Mouse (Mus musculus): ENCODE data around the gene Exd2.

Exd2 gene

DNA sequence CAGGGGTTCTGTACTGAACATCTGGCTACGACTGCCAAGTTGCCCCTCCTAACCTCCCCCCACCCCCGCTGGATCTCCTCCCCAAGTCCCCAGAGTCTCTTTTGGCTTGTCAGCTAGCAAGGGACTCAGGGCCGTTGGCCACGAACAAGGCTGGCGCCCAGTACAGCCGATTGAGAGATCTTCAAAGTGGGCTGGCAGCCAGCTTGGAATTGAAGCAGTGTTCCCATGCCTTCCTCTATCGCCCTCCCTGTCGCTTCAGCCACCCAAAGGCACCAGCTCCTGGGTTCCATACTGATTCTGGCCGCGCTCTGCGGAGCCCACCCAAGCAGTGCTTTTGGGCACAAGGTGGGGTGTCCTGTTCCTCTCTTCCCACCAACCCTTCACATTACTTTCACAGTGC is 86.8 kb downstream of the Exd2 start:
- no peak for DNase-seq (ENCODE audit: low spot score in 2 of 2)

All from left cerebral cortex, adult 9 months (tissue).